Mouse (Mus musculus) neutrophil, adult 5-6 weeks (primary cell): Measurements from ENCODE around the gene Dnase1l2. TPM values are rescaled to one million over a fixed set of nuclear protein-coding genes. Genes with fewer than 3 reads are reported as not detected.
"Not testable (repeated sequence)": the region's sequence is repeated elsewhere in the genome, so short reads cannot be mapped to it uniquely, and the experiment has no call there.

Experiments
- ATAC-seq: fragments of 151-379, 151-347 bp; 2 replicates; pipeline ENCODE4 v1.8.0; 2017; ENCODE audit warnings: mild to moderate bottlenecking, moderate TSS enrichment; ENCODE audit not compliant: insufficient number of reproducible peaks, poor library complexity, low FRiP score, severe bottlenecking; ENCODE audit errors: extremely low read depth
- total RNA-seq: library from RNA; stranded (forward); fragments of 200-1000 nt; gene quantifications from 2 replicates; pipeline ENCODE4 v1.2.3, GENCODE M21; 2017

The Dnase1l2 gene
- total RNA-seq, 1 experiment from 2014 or later = 9.1 TPM

DNA sequence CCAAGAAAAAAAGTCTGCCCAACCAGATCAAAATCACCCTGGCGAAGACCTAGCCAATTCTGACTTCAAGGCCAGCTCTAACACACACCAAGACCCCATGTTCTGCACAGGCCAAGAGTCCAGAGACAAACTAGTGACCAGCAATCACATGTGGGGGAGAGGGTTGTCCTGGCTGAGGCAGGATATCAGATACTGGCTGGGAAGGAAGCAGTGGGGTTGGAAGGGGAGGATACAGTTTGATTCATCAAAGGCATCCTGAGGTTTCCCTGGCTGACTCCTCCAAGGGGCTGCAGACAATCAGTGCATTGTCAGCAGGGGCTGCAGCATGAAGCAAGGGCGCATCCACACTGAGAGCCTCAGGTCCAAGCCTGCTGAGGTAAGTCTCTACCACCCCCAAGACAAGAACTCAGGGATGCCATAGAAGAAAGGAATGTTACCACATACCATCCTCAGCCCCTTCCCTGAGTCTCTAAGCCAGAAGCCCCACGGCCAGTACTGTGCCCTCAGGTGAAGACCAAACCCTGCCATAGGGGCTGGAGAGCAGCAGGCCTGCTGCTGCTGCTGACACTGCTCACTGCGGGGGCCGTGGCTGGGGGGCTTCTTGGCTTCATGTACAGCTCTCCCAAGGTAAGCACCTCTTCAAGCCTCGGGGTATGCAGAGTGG is 30.8 kb upstream of the Dnase1l2 start, which contains the start of gene Bricd5:
Gene Bricd5 (plus strand): TSS at position 273 of the 664 bp plus-strand sequence.
- no peak for ATAC-seq

GRCm38 (mm10) chr17:24472512-24472911 is 29.6 kb upstream of the Dnase1l2 start:
- no peak for ATAC-seq

DNA sequence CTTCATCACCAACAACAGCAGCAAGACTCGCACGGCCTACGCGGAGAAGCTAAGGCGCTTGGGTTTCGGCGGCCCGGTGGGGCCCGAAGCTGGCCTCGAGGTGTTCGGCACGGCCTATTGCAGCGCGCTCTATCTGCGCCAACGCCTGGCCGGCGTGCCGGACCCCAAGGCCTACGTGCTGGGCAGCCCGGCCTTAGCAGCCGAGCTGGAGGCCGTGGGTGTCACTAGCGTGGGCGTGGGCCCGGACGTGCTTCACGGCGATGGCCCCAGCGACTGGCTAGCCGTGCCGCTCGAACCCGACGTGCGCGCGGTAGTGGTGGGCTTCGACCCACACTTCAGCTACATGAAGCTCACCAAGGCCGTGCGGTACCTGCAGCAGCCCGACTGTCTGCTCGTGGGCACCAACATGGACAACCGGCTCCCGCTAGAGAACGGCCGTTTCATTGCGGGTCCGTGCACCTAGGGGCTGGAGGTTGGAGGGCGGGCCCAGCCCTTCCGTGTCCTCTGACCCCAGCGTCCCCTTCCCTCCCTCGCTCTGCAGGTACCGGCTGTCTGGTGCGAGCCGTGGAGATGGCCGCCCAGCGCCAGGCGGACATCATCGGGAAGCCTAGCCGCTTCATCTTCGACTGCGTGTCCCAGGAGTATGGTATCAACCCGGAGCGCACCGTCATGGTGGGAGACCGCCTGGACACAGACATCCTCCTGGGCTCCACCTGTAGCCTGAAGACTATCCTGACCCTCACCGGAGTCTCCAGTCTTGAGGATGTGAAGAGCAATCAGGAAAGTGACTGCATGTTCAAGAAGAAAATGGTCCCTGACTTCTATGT is 28.0 kb upstream of the Dnase1l2 start:
- no peak for ATAC-seq

- ATAC-seq = peak; percentile 92
Observed at GRCm38 (mm10) chr17:24469910-24470602, 27.2 kb upstream of the Dnase1l2 start, which contains the start of the genes E4f1 and Pgp. Gene E4f1 (minus strand): TSS chr17:24470313. Gene Pgp (plus strand): TSS chr17:24470392.

DNA sequence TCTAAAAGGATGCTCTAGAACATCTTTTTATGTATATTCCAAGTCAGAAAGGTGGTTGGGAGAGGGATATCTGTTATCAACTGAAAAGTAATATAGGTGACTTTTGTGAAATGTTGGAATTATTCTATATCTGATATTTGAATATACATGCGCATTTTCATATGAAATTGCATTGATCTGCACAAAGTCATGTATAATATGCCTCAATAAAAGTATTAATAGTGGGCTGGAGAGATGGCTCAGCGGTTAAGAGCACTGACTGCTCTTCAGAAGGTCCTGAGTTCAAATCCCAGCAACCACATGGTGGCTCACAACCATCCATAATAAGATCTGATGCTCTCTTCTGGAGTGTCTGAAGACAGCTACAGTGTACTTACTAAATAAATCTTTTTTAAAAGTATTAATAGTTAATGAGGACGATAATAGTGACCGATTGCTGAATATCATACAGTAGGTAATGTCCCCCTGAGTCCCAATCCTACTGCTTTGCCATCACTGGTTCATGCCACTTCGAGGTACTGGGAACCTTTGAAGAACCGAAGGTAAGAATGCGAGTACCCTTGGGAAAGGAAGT is 26.5 kb upstream of the Dnase1l2 start:
- no peak for ATAC-seq

- ATAC-seq = no peak
Observed at GRCm38 (mm10) chr17:24468636-24469246, 25.8 kb upstream of the Dnase1l2 start.

- ATAC-seq = 0 out of 2 replicates have a peak, but pooled peaks have one; percentile 33
Observed at GRCm38 (mm10) chr17:24463374-24464133, 20.6 kb upstream of the Dnase1l2 start.

GRCm38 (mm10) chr17:24462932-24463331 is 20.0 kb upstream of the Dnase1l2 start:
- ATAC-seq = no peak

GRCm38 (mm10) chr17:24461580-24461979 is 18.7 kb upstream of the Dnase1l2 start:
- peak; percentile 70 for ATAC-seq

GRCm38 (mm10) chr17:24455523-24456206 is 12.8 kb upstream of the Dnase1l2 start:
- not testable (repeated sequence) for ATAC-seq

DNA sequence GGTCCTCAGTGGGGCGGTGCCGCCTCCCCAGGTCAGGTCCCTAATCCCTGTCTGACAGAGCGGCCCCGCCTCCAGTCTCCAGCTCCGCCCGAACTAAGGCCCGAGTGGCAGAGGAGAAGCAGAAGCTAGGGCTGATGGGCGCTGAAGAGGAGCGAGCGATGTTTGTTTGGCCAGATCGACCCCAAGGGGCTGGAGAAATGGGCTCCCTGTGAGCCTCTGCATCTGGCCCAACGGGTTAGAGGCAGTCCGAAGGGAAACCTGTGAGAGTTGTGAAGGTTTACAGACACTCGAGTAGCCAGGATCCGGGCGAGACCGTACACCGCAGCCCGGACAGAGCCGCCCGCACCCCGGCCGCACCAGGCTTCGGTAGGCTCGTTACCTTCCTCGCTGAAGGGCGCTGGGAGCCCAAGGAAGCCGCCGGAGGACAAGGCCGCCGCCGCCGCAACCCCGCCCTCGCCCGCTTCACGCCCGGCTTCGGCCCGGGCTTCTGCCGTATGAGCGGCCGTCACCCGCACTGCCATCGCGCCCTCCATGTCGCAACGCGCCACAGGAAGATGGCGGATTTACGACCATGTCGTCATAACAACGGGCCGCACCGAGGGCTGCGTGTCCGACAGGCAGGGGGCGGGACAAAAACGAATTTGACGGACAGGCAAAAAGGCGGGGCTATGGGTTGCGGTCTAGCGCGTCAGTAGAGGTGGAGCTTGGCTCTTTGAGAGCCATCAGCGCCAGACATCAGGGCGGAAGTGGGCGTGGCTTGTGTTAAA is 12.0 kb upstream of the Dnase1l2 start:
- ATAC-seq = peak; percentile 97

- no peak for ATAC-seq
Observed at GRCm38 (mm10) chr17:24454218-24454755, 11.4 kb upstream of the Dnase1l2 start.

- ATAC-seq = no peak
Observed at GRCm38 (mm10) chr17:24453372-24453771, 10.5 kb upstream of the Dnase1l2 start.

- ATAC-seq = no peak
Observed at GRCm38 (mm10) chr17:24451220-24451619, 8.3 kb upstream of the Dnase1l2 start.

DNA sequence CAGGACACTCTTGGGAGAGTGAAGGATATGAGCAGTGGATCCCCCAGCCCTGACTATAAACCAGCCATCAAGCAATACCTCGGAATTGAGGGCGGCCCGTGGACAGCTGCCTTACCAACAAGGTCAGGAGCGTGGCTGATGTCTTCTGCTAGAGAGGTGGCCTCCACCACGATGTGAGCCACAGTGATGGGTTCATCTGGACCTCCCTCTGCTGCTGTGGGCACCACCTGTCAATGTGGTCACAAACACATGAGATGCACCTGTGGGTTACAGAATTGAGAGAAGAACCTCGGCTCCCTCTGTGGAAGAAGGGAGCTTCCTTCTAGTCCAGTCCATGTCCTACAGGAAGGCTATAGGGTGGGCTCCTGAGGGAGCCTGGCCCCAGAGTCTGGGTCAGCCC is 6.6 kb upstream of the Dnase1l2 start:
- ATAC-seq = no peak

DNA sequence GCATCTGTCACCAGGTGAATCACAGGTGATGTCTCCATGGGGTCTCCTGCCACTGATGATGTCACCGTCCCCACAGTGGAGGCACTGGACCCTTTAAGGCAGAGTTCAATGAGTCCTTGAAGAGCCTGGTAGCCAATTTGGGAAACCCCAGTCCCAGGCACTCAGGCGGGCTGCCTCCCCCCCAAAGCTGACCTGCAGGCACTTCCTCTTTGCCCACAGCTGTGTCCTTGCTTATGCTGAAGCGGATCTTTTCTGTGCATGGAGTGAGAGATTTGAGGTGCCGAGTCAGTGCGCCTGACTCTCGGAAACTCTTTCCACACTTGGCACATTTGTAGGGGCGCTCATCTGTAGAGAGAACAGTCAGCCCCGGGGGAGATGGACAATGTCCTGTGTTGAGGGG is 3.7 kb upstream of the Dnase1l2 start:
- no peak for ATAC-seq

DNA sequence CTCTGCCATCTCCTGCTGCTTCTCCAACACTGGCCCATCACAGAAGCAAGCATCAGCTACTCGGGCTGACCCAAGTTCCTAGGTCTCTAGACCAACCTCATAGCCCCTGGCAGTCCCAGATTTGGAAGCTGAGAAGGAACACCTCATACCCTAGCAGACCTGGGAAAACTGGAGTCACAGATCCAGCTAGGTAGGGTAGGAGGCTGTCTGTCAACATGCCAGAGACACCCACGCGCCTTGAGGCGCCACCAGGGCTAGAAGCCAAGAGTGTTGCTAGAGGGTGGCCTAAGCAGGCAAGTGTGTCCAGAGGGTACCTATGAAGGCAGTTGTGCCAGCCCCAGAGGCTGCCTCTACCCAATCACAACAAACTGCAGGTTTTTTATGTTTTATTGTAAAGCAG is 504 bp upstream of the Dnase1l2 start:
- no peak for ATAC-seq
